Mouse (Mus musculus) layer of hippocampus, postnatal 14 days (tissue): ENCODE data around the gene Dmac2. TPM values are rescaled to one million over a fixed set of nuclear protein-coding genes. Genes with fewer than 3 reads are reported as not detected.

Experiments
- DNase-seq, 2 experiments: peaks; one replicate each; pipeline ENCODE4 v3.0.0; 2021 to 2022; ENCODE audit warnings: low spot score in 2 of 2, mixed read lengths in 1 of 2
- total RNA-seq, 2 experiments: library from RNA; stranded (reverse); gene quantifications; 2 replicates each; pipeline ENCODE4 v1.2.3; 2021

Gene Dmac2
- total RNA-seq, 2 experiments from 2014 or later = 37.3 to 39.2 TPM

DNA sequence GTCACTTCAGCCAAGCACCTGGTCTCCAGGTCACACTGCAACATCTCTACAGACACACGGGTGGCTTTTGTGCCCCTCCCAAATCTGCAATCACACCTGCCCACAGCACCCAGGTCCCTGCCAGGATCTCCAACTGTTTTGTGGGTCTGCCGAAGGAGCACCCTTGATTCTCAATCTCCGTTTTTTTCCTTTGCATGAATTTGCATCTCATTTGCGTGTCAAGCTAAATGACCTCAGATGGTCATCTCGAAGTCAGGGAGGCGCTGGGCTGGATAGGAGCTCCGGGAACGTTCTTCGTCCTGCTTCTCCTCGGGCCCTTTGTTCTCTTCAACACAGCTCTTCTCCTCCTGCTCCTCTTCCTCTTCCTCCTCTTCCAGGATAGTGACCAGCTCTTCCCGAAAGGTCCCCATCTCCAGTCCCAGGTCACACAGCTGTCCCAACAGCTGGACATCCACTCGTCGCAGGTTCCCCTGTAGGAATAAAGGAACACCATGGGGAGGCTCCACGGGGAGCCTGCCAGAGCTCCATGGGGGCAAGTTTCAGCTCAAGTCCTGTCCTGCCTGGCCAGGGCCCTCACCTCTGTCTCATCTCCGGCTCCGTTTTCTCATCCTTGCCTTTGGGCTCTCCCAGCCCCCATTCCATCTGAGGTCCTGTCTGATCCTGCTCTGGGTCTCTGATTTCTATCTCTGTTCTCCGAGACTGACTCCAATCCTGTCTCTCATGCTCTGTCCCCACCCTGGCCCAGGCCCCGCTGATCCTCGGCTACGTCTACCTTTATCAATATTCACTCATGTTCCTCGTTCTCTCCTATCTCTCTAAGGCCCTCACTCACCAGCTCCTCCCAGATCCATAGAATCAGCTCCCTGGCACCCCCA is 4.1 kb upstream of the Dmac2 start:
- no peak for DNase-seq

DNA sequence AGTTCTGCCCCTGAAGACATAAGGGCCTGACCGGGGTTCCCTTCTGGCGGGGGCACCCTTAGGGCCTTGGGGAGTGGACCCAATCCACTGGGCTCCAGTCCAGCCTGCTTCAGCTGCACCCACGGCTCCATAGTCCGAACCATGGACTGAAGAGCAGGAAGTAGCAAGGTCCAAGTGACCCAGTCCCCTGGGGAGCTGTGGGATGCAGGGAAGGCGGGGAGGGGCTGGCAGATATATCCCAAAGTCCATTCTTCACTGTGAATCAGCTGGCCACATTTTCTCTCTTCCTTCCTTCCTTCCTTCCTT is 3.6 kb upstream of the Dmac2 start, which contains the start of gene Erich4:
Gene Erich4, minus strand, starts transcription at position 187 of the 306 bp plus-strand sequence.
- DNase-seq = no peak

DNA sequence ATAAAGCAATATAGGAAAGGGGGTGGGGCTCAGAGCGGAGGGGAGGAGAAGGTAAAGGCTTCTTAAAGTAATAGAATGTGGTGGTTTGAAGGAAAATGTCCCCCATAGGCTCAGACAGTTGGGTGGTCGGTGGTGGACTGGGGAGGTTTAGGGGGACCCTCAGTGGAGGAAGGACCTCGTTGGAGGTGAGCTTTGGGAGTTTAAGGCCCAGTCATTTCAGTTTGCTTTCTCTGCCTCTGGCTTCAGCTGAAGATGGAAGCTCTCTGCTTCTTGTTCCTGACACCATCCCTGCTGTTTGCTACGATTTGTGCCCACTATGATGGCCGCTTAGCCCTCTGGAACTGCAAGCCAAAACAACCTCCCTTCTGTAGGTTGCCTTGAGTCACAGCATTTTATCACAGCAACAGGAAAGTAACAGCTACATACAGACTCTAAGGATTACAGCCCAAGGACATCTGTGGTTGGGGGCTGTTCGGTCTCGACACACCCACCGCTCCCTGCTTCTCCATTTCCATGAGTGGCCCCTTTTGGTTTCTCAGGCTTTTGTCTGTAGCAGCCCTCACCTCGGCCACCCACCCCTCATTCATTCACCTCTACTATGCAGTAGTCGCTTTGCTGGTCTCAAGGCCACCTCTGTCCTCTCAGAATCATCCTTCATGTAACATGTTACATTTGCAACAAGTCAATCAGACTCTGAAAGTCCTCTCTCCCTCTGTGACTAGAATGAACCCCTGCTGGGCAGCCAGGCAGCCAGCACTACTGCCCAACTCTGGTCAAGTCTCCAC is 1.6 kb upstream of the Dmac2 start:
- no peak for DNase-seq

GRCm38 (mm10) chr7:25619722-25619991 is 443 bp downstream of the Dmac2 start:
- DNase-seq = no peak

- no peak for DNase-seq
These were observed 887 bp downstream of the Dmac2 start for GRCm38 (mm10) chr7:25620101-25620500.

- DNase-seq = no peak
These were observed 1.5 kb downstream of the Dmac2 start for GRCm38 (mm10) chr7:25620751-25621150.

DNA sequence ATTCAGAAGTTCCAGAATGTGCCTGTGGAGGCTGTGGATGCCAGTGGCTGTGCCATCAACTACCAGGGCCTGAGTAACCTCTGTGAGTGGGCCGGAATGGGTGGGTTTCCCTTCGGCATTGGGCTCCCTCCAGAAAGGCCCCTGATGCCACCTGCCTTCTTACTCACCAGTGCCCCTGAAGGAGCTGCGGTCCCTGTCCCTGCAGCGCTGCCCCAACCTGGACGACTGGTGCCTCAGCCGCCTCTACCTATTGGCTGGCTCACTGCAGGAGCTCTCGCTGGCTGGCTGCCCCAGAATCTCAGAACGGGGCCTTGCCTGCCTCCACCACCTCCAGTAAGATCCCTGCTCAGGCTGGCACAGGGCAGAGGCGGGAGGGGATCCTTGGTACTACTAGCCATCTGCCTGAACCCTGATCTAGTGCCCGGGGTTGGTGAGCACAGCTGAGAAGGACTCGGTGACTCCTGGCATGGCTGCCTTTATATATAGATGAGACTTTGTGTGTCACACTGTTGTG is 4.7 kb downstream of the Dmac2 start:
- DNase-seq = no peak

GRCm38 (mm10) chr7:25624851-25625250 is 5.6 kb downstream of the Dmac2 start:
- no peak for DNase-seq

DNA sequence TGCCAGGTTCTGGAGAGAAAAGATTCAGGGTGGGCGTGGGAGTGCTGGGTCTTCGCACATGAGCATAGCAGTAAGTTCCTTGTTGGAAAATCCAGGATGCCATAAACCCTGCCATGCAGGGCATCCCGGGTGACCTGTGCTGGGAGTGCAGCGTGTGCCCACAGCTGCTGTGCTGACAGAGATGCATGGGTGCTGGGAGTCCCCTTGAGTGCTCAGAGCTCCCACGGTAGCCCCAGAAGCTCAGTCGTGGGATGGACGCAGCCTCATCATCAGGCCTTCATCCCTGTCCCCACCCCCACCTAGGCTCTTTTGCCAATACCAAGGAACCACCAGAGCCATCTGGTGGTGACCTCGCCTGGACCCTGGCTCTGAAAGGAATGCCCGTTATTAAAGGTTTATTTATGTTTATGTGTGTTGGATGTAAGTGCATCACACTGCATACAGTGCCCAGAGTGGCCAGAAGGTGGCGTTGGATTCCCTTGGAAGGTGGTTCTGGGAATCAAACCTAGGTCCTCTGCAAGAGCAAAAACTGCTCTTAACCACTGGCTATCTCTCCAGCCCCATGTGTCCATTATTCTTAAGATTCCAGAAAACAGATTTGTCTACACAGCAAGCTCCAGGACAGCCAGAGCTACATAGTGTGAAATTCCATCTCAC is 6.5 kb downstream of the Dmac2 start:
- DNase-seq = no peak

GRCm38 (mm10) chr7:25626509-25627430 is 7.6 kb downstream of the Dmac2 start, which contains the start of gene B3gnt8:
TSS of gene B3gnt8 (plus strand) at chr7:25626654.
- DNase-seq = no peak

- no peak for DNase-seq
These were observed 8.5 kb downstream of the Dmac2 start for GRCm38 (mm10) chr7:25627431-25628322.

DNA sequence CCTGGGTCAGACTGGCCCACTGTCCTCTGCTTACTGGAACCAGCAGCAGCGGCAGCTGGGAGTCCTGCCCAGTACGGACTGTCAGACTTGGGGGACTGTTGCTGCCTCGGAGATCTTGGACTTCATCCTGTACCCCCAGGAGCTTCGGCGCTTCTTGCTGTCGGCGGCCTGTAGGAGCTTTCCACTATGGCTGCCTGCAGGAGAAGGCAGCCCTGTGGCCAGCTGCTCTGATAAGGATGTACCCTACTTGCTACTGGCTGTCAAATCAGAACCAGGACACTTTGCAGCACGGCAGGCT is 9.1 kb downstream of the Dmac2 start:
- no peak for DNase-seq

DNA sequence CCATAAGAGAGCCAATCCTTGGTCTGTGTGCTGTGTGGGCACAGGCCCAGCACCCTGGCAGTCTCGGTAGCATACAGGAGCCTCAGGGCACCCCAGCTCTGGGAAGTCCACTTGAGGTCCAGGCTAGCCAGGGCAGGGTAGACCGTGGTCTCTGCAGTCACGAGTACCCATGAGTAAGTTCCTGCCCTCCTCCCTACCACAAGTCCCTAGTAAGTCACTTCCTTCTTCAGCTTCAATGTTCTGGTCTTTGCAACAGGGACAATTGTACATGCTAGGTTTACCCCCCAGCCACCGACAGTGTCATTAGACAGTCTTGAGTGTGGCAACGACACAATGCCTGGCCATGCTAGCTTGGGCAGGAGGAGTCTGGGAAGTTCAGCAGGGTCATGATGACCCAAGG is 13.5 kb downstream of the Dmac2 start:
- no peak for DNase-seq

DNA sequence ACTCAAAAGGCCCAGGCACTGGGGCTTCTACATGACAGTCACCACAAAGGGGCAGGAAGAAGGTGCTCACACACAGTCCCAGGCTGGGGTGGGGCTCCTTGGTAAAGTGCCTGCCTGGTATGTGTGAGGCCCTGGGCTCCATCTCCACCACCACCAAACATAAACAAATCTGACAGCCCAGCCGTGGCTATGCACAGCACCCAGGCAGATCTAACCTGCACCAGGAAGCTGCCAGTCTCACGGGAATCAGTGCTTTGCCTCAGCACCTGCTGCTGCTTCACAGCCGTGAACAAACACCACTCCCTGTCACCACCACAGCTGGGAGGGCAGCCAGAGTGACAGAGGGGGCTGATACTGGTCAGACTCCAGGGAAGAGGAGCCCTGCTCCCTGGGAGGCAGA is 17.2 kb downstream of the Dmac2 start:
- no peak for DNase-seq

DNA sequence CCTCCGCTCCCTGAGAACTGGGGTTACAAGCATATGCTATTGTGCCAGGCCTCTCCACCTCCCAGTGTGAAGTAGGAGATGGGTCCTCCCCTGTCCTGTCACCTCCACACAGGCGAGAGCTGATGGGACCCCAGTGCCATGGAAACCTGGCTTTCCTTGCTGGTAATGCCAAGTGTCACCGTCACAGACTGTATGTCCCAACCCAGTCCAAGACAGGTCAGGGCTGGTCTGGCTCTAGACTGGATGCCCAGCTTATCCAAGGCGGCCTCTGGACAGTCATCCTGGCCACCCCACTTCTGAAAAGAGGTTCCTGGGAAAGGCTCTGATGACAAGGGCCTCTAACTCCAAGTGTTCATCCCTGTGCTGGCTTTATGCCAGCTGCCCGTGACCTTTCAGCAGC is 17.9 kb downstream of the Dmac2 start:
- no peak for DNase-seq

GRCm38 (mm10) chr7:25639754-25640153 is 20.5 kb downstream of the Dmac2 start:
- no peak for DNase-seq

- DNase-seq = no peak
These were observed 24.9 kb downstream of the Dmac2 start for GRCm38 (mm10) chr7:25644136-25644535.

- no peak for DNase-seq
These were observed 25.4 kb downstream of the Dmac2 start for GRCm38 (mm10) chr7:25644631-25645030.

DNA sequence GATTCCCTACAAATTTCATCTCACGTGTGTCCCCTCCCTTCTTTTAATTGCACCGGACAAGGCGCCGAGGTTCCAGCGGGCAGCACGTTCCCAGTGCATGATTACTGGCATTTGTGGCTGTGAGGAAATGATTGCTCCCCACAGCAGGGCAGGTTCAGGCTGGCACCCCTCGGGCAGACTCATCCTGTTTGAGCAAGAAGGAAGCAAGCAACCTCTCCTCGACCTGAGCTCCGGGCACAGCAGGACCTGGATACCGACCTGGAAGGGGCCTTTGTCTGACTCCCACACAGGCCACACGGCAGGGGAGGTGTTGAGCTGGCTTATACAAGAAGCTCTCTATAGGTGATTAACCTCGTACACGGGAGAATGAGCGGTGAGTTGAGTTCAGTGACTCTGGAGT is 25.9 kb downstream of the Dmac2 start:
- no peak for DNase-seq

DNA sequence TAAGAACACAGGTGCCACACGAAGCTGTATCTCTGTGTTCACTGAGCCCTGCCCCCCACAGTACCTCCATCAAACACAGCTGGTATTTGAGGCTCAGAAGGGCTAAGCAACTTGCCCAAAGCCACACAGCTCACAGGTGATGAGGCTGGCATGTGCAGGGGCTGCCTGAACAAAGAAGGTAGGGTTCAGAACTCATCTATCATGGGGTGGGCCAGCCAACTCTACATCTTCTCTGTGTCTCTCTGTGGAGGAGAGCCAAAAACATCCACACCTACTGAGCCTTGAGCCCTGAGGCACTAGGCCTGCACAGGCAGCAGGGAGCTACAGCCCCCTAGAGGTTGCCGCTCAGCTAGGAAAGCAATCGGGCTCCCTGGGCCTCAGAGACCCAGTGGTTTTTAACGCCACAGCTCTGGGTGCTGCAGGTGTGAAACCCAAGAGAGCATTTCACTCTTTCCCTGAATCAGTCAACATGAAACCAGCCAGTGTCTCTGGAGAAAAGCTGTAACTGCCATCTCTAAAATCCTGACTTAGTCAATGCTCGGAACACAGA is 28.4 kb downstream of the Dmac2 start:
- DNase-seq = no peak
